Mouse (Mus musculus) C2C12 (cell line): ENCODE measurements around the gene Abraxas1. TPM values are rescaled to one million over a fixed set of nuclear protein-coding genes. Genes with fewer than 3 reads are reported as not detected.
A peak's percentile ranks its signal among the peaks of the same experiment; 100 is the strongest.

Source experiments
- H3K27me3 ChIP-seq: one replicate; pipeline ENCODE4 v1.6.1; 2011; ENCODE audit not compliant: control insufficient read depth, insufficient read depth, insufficient read length
- H3K36me3 ChIP-seq: one replicate; pipeline ENCODE4 v1.6.1; 2011; ENCODE audit not compliant: control insufficient read depth, insufficient read depth
- H3K4me3 ChIP-seq: one replicate; pipeline ENCODE4 v1.5.1; 2011; ENCODE audit warnings: mild to moderate bottlenecking, control low read depth; ENCODE audit not compliant: poor library complexity, insufficient read depth, severe bottlenecking
- H3K79me2 ChIP-seq: one replicate; pipeline ENCODE4 v1.6.1; 2011; ENCODE audit not compliant: control insufficient read depth, insufficient read depth
- H3K79me3 ChIP-seq: one replicate; pipeline ENCODE4 v1.6.1; 2011; ENCODE audit warnings: low read depth, control low read depth
- H3ac ChIP-seq: one replicate; pipeline ENCODE3; 2011; ENCODE audit warnings: low read depth; ENCODE audit not compliant: control insufficient read depth, insufficient read length
- CEBPB ChIP-seq: IDR thresholded peaks from one replicate; pipeline ENCODE4 v1.6.1; 2011; ENCODE audit warnings: low read depth, mild to moderate bottlenecking, control low read depth, moderate library complexity
- CTCF ChIP-seq: IDR thresholded peaks from one replicate; pipeline ENCODE4 v1.5.1; 2011; ENCODE audit not compliant: control insufficient read depth, insufficient read depth, insufficient read length
- FOSL1 ChIP-seq: IDR thresholded peaks from one replicate; pipeline ENCODE4 v1.8.0; 2011; ENCODE audit warnings: mild to moderate bottlenecking, low read length; ENCODE audit not compliant: poor library complexity, insufficient read depth, severe bottlenecking
- MAX ChIP-seq: IDR thresholded peaks from one replicate; pipeline ENCODE4 v1.6.1; 2011; ENCODE audit warnings: mild to moderate bottlenecking, control low read depth
- MYOD1 ChIP-seq: IDR thresholded peaks from one replicate; pipeline ENCODE4 v1.6.1; 2011; ENCODE audit warnings: low read depth; ENCODE audit not compliant: control insufficient read depth, insufficient read length
- MYOG ChIP-seq: IDR thresholded peaks from one replicate; pipeline ENCODE4 v1.6.1; 2011; ENCODE audit not compliant: control insufficient read depth, insufficient read length; ENCODE audit errors: extremely low read depth
- USF1 ChIP-seq: IDR thresholded peaks from one replicate; pipeline ENCODE4 v1.6.1; 2011; ENCODE audit warnings: low read depth, mild to moderate bottlenecking, control low read depth, moderate library complexity
- polyA plus RNA-seq: library from polyadenylated mRNA; unstranded; fragments of >200 nt; fragmentation: generic; extraction: Trizol; gene quantifications from one replicate; pipeline ENCODE4 v1.2.1, GENCODE M21; 2012; ENCODE audit warnings: missing spikeins

Gene Abraxas1
- polyA plus RNA-seq, 1 experiment, result 5.7 TPM

DNA sequence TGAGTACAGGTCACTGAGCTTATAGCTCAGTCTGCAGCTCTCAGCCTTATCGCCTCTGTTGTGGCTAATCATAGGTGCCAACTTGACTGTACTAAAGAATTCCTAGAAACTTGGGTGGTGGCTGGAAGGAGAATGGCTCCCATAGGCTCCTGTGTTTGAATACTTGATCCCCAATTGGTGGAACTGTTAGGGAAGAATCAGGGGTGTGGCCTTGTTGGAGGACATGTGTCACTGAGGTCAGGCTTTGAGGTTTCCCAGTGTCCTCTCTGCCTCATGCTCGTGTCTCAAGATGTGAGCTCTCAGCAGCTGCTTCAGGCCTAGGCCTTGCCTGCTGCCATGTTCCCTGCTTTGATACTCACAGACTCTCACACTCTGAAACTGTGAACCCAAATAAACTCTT lies 13.1 kb upstream of the Abraxas1 start:
- Histone ChIP-seq H3K36me3 (no peaks in the 10 kb centered on the region), H3K79me2 (no peaks in the 10 kb centered on the region), H3ac (no peak overlapping the region), H3K4me3 (no peak overlapping the region), H3K27me3 (no peaks in the 10 kb centered on the region), H3K79me3 (no peaks in the 10 kb centered on the region)
- TF ChIP-seq MYOD1, result no peak
- no peak for TF ChIP-seq CEBPB
- no peak for TF ChIP-seq FOSL1
- no peak for TF ChIP-seq MYOG
- TF ChIP-seq MAX, result no peak
- no peak for TF ChIP-seq CTCF
- no peak for TF ChIP-seq USF1

- Histone ChIP-seq H3K36me3 (no peaks in the 10 kb centered on the region), H3K79me3 (no peaks in the 10 kb centered on the region), H3K79me2 (no peaks in the 10 kb centered on the region), H3ac (no peak overlapping the region), H3K27me3 (peaks cover 5% of the 10 kb centered on the region), H3K4me3 (no peak overlapping the region)
- TF ChIP-seq CEBPB, result no peak
These were observed 11.9 kb upstream of the Abraxas1 start for GRCm38 (mm10) chr5:100832680-100833079.

DNA sequence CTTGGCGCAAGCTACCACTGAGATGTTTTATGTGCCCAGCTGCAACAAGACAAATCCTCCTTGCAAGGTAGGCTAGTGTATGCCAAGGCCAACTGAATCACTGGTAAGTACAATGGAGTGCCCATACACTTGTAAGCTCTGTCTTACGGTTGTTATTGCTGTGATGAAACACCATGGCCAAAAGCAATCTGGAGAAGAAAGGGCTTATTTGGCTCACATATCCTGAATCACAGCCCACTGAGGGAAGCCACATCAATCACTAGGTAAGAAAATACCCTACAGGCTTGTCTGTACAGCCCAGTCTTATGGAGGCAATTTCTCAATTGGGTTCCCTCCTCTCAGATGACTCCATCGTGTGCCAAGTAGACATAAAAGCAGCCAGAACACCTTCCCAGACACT lies 7.9 kb upstream of the Abraxas1 start:
- no peaks in the 10 kb centered on the region for H3K36me3 ChIP-seq

GRCm38 (mm10) chr5:100826531-100826930 lies 5.8 kb upstream of the Abraxas1 start:
- Histone ChIP-seq H3K79me3 (no peaks in the 10 kb centered on the region), H3K79me2 (no peaks in the 10 kb centered on the region), H3K4me3 (no peak overlapping the region), H3K36me3 (no peaks in the 10 kb centered on the region), H3ac (no peak overlapping the region), H3K27me3 (peaks cover 5% of the 10 kb centered on the region)
- TF ChIP-seq MYOG, result no peak

More for the DNA sequence above, 7.9 kb upstream of the Abraxas1 start:
- TF ChIP-seq MYOG (no peak), FOSL1 (no peak), MYOD1 (no peak)
- Histone ChIP-seq H3K27me3 (peaks cover 5% of the 10 kb centered on the region), H3ac (no peak overlapping the region), H3K4me3 (no peak overlapping the region), H3K79me3 (no peaks in the 10 kb centered on the region), H3K79me2 (no peaks in the 10 kb centered on the region)

GRCm38 (mm10) chr5:100825975-100826374 lies 5.2 kb upstream of the Abraxas1 start:
- Histone ChIP-seq H3K36me3 (no peaks in the 10 kb centered on the region), H3ac (no peak overlapping the region), H3K79me2 (no peaks in the 10 kb centered on the region), H3K4me3 (no peak overlapping the region), H3K27me3 (peaks cover 5% of the 10 kb centered on the region), H3K79me3 (no peaks in the 10 kb centered on the region)
- TF ChIP-seq MYOD1 (no peak), CEBPB (no peak), MAX (no peak), MYOG (no peak), FOSL1 (no peak), CTCF (no peak), USF1 (no peak)

GRCm38 (mm10) chr5:100822826-100823225 lies 2.1 kb upstream of the Abraxas1 start:
- peaks cover 3% of the 10 kb centered on the region for H3K36me3 ChIP-seq
- H3K4me3 ChIP-seq, result no peak overlapping the region
- TF ChIP-seq USF1 (no peak), MYOD1 (no peak), MYOG (no peak), MAX (no peak), CTCF (no peak), CEBPB (no peak), FOSL1 (no peak)
- H3K79me3 ChIP-seq, result peaks cover 11% of the 10 kb centered on the region
- peaks cover 11% of the 10 kb centered on the region for H3K79me2 ChIP-seq
- no peaks in the 10 kb centered on the region for H3K27me3 ChIP-seq
- no peak overlapping the region for H3ac ChIP-seq

- no peak overlapping the region for H3K4me3 ChIP-seq
- H3K27me3 ChIP-seq, result no peaks in the 10 kb centered on the region
- H3K79me3 ChIP-seq, result peaks cover 11% of the 10 kb centered on the region
- peaks cover 11% of the 10 kb centered on the region for H3K79me2 ChIP-seq
- TF ChIP-seq CEBPB (peak; percentile 81), MYOD1 (no peak), MYOG (no peak), CTCF (no peak), FOSL1 (no peak)
- no peak overlapping the region for H3ac ChIP-seq
- H3K36me3 ChIP-seq, result peaks cover 11% of the 10 kb centered on the region
These were observed 610 bp upstream of the Abraxas1 start for GRCm38 (mm10) chr5:100821375-100821774.
